Mouse (Mus musculus) lung, postnatal 10 days (tissue): ENCODE results near the gene Lix1.

ENCODE experiments used
- DNase-seq: peaks from one replicate; pipeline ENCODE4 v3.0.0; 2021

Lix1 gene

DNA sequence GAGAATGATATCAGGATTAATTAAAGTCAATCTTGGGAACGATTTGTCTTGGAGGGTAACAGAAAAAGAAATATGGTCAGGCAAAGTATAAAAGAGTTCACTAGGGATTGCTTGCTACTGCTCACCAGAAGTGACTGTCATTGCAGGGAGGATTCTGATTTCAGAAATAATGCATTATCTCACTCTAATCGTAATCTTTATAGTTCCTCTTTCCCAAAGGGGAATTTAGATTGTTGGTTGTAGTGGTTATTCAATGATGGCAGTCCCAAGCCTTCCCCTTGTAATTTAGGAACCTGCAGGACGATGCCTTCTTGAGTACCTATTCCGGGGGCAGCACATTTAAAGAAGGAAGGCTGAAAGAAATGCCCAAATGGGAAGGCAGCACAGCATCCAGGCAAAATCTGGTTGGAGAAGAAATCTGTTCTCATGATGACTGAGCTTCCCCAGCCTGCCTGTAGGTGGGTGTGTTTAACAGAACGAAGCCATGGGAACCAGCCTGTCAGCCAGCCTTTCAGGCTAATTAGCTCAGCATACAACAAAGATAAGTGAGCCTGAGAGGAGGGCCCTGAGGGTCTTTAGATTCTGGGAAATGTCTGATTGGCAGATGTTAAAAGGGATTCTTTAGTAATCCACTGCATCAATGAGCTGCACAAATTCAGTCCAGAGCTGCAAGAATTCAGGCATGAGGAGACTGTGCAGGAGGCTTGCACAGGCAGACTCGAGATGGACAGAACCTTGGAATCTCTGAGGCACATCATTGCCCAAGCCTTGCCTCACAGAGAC lies at the start of gene Lix1:
Gene Lix1, plus strand, starts transcription at position 451 of the 783 bp plus-strand sequence.
- DNase-seq: peak; percentile 42

DNA sequence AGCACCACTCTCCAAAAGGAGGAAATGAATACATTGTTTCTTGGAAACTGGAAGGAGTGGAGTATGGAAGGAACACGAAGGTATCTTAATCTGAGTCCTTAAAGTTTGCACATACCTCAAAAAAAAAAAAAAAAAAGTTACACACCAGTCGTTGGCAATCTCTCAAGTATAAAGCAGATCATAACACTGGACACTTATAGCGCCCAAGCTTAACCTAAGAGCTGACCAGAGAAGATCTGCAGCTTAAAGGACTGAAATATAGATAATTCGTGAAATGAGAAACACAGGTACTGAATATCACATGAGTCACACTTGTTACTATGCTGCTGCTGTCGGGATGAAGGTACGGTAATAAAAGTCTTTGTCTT lies 28.9 kb upstream of the Lix1 start:
- DNase-seq: no peak

DNA sequence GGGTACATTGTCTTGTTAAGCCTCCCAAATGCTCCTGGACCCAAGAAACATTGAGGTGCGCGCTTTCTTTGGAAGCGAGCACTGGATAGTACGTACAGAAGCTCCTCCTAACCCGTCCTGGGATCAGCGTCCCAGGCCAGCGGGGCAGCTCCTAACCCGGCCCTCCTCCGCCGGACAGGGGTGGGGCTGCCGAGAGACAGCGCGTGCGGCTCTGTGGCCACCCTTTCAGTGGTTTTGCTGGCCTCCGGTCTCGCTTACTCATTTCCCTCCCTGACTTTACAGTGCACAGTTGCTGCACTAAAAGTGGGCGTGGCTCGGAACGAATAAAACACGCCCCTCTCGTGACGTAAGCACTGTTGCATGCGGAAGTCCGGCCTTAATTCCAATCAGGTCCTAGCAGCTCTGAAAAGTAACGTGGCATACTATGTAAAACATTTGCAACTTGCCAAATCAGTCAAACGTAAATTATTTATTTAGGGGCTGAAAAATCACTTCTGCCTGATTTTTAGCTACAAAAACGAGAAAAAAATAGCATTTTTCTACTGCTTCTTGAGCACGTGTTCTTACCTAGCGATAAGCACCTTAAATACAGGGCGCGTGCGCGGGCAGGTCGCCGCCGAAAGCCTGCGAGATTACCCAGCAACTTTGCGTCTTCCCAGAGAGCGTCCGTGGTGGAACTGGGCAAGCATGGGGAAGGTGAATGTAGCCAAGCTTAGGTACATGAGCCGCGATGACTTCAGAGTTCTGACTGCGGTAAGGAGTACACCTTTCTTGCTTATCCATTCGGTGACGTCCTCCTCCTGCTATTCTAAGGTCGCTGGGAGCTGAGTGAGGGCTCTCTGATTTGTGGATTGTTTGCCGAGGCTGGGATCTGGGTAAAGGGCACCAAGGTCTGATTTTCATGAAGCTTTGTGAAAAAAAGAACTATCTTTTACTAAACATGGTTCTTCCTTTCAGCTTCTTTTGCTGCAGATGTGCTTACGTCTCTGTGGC lies 28.3 kb upstream of the Lix1 start, which contains the start of gene Riok2:
Gene Riok2, plus strand, starts transcription at position 392 of the 993 bp plus-strand sequence.
- DNase-seq: peak; percentile 98

DNA sequence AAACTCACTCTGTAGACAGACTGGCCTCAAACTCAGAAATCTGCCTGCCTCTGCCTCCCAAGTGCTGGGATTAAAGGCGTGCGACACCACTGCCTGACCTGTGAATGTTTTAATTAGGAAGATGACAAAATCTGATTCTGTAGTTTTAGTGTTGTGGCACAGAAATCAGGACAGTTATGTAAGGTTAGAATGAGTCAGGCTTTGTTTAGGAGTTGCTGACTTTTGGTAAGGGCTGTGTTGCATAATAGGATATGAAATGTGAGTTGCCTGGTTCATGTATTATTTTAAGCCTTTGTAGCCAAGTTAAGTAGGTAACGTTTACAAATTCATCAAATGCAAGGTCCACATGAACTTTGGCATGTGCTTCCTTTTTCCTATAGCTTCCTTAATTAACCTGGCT lies 26.9 kb upstream of the Lix1 start:
- no peak for DNase-seq

DNA sequence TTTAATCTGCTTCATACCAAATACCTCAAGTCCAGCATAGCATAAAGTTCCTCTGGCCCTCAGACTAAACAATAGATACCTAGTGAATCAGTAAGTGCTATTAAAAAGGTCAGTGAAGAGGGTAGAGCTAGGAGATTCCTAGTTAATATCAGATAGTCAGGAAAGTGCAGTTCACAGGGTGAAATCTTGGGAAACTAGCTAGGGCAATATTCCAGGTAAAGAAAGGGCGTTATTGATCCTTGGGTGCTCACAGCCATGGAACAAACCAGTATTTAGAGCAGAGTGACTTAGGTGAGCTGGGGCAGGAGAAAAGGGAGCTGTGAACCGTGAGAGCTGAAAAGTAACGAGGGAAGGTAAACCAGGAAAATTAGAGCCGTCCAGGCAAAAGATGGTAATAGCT lies 18.8 kb upstream of the Lix1 start:
- no peak for DNase-seq

DNA sequence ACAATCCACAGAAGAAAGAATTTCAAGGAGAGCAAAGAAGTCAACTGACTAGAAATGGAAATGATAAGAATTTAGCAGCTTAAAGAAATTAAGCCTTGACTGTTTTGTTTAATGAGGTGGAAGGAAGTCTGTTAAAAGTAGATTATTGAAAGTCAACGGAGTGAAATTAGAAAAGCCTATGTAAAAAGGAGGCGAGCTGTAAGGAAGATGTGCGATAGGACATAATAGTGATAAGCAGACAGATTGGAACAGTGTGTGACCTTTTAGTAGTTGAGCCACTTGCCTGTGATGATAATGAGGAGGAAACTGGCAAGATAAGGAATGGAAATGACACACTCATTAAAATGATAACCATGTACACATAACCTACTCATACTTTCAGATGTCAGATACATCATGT lies 18.0 kb upstream of the Lix1 start:
- DNase-seq: no peak

DNA sequence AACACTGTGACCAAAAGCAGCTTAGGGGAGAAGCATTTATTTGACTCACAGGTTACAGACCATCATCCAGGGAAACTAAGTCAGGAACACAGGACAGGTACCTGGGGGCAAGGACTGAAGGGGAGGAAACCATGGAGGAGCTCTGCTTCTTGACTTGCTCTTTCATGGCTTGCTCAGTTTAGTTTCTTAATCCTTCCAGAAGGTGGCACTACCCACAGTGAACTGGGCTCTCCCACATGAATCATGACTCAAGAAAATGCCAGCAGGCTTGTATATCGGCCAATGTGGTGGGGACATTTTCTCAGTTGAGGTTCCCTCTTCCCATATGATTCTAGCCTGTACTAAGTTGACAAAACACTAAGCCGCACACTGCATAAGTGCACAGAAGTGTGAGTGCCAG lies 16.4 kb upstream of the Lix1 start:
- no peak for DNase-seq

DNA sequence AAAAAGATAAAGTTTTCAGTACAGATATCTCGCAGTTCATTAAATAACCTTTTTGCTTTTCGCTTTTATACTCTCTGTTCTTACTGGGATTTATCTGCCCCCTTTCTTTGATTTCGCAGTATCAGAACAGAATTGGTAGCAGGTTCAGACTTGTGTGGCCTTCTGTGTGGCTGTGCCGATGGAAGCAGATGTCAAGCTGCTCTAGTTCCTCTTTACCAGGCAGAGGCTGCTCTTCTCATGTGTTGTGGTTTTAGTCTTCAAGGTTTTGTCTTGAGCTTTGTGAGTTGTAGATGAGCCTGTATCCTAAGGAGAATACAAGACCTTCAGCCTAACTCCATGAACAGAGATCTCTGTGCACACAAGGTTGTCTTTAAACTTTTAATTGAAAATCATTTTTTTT lies 10.6 kb upstream of the Lix1 start:
- no peak for DNase-seq

DNA sequence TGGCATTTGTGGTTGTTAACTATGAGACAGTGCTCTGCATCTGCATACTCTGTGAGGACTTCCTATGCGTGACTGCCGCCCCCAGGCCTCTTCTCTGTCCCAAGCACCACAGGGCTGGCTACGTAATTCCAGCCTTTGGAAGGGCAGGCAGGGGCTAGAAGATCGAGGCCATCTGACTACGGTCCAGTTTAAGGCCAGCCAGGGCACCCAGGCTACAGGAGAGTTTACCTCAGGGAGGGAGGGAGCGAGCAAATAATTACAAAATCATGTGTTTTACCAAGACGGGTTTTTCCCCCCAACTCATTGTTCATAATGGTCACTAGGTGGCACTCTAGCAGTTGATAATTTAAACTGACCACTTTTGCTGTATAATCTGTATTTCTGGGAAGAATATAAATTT lies 9.6 kb upstream of the Lix1 start:
- peak; percentile 6 for DNase-seq

DNA sequence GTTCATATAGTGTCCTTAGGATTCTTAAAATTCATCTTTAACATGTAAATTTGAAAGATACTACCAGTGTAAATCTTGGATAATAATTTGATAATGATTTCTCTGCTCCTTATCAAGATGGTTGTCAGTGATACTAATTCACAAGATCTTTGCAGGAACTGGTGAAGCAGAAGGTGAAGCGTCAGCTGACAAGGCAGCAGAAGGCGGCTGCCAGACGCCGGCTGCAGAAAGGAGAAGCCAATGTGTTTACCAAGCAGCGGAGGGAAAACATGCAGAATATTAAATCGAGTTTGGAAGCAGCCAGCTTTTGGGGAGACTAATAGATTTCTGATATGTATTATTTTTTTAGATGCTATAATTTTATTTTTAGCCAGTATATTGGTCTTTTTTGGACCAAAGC lies 9.2 kb upstream of the Lix1 start:
- no peak for DNase-seq

DNA sequence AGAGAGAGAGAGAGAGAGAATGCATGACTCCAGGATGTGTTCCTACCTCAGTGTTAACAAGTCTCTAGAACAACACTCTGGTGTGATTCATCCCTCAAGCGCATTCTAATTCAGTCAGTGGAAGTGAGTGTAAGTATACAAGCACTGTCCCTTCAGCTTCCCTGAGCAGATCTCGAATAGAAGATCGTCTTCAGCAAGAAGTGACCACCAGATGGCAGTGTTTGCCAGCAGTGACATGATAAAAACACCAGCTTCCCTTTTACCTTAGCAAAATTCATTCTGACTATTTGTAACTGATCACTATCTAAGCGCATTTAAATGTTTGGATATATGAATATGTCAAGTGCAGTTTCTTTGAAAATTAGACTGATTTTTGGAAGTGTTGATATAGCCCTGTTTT lies 8.1 kb upstream of the Lix1 start:
- peak; percentile 78 for DNase-seq

DNA sequence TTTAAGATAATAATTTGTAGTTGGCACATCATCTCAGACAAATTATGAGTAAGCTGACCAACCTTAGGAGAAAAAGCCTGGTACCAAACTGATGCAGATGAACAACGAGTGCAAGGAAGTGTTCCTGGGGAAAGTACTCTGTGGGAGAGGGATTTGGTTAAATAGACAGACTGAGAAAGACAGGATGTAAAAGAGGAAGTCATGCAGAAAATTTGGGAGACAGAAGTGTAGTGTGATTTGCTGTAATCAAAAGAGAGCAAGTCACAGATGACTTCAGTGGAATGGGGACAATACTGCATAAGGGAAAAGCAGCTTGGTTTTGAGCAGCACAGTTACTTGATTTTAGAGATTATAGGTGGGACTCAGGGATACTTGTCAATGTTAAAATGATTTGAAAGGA lies 5.6 kb upstream of the Lix1 start:
- no peak for DNase-seq

DNA sequence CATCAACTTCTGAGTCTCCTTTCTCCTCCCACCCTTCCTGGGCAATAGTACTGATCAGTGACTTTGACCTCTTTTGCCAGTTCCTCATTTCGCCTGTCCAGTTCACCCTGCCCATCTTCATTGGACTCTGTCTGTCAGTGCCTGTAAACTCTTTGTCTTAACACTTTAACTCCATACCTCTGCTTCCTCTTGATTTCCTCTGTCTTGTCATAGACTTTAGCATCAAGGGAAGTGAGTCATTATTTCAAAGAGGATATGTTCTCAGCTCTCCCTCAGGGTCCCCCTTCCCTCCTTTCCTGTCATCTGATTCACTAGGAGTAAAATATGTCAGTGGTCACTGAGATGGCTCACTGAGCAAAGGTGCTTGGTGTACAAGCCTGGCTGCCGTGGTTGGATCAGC lies 3.8 kb upstream of the Lix1 start:
- DNase-seq: no peak

DNA sequence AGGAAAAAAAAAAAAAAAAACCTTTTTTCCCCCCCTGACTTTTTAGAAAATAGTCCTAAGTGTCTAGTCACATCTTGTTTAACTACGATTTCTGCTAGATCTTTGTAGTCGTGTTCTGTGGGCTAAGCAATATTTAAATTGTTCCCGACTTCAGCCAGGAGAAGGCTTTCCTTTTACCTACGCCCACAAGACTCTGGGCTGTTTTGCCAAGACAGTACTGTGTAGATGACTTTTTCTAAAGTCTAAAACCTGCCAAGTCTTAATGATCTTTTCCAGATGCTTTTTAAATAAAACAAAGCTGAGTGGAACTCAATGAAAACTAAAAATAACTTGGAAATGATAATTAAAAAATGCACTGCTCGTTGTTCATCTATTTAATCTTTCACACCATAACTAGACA lies 566 bp downstream of the Lix1 start:
- DNase-seq: no peak

DNA sequence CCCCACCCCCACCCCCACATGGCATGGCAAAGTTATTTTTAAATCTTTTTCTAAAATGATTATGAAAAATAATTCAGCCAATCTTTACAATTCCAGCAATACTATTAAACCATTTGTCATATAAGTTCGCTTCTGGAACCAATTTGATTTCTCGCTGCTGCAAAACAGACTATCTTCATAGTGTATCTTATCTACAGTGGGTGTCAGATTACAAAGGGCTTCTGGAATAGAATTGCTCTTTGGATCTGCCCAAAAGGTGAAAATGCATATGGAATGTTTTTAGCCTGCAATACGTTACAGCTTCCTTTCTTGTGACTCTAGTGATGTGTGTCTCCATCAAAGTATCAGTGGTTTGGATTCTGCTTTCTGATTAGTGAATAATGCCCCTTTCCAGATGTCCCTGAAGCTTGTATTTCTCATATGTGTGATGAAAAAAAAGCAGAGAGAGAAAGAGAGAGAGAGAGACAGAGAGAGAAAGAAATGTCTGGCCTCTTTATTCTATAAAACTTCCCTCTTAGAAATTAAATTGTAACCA lies 1.2 kb downstream of the Lix1 start:
- DNase-seq: no peak

DNA sequence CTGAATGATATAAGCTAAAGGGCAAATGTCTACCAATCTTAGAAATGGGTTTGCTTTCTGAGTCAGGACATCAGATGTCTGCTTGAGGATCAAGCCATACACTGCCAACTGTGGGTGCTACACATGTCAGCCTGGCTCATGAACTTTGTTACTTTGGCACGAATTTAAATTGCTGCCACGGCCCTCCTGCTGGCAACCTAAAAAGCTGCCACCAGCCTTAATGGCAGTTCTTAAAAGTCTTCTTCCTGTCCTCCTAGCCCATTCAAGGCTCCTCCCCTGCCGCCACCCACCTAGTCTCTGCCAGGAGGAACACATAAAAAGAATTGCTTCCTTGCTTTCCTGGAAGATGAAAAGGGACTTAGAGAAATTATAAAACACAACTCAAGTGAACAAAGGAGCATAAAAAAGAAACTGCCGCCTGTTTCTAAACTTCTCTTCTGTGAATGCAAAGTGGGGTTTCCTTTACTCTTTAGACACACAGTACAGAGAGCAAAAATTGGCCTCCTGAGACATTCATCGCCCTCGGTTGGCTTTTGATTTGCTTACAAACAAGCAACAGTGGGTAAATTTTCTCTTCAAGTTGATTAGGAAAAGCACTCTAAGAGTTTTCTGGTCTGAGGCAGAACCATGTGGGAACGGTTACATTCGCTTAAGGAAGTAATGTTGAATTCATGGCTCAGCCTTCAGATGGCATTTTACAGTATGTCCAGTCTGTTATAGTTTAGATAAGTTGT lies 2.5 kb downstream of the Lix1 start:
- DNase-seq: no peak

DNA sequence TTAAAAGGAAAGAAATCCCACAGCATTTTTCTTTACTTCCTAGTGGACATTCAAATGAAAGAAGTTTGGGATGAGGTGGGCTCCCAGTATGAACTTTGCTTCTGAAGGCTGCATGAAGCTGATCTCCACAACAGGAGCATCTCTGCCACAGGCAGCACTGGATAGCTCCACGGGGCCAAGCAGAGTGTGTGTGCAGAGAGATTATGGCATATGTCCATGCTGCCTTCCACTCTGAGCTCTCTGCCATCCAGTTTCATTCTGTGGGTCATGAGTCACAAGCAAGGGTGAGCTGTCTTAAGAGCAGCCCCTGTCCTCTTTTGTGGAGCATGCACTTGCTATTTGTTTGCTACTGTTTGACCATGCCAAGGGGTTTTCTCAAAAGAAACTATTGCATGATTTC lies 3.1 kb downstream of the Lix1 start:
- no peak for DNase-seq

DNA sequence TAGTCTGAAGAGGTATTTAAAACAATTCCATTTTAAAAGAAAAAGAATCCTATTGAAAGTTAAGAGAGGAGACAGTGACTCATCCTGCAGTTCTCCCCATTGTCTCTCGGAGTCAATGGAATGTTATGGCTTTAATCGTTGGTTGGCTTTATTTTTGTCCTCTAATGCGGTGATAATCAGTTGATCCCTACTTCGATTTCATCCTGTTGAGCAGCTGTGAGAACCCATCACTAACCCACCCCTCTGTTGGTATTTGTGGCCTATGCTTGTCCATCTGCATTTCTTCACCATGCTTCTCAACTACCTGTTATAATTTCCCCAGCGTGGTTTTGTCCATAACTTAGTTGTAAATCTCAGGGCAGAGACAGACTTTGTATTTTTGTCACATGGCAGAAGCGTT lies 5.7 kb downstream of the Lix1 start:
- no peak for DNase-seq

DNA sequence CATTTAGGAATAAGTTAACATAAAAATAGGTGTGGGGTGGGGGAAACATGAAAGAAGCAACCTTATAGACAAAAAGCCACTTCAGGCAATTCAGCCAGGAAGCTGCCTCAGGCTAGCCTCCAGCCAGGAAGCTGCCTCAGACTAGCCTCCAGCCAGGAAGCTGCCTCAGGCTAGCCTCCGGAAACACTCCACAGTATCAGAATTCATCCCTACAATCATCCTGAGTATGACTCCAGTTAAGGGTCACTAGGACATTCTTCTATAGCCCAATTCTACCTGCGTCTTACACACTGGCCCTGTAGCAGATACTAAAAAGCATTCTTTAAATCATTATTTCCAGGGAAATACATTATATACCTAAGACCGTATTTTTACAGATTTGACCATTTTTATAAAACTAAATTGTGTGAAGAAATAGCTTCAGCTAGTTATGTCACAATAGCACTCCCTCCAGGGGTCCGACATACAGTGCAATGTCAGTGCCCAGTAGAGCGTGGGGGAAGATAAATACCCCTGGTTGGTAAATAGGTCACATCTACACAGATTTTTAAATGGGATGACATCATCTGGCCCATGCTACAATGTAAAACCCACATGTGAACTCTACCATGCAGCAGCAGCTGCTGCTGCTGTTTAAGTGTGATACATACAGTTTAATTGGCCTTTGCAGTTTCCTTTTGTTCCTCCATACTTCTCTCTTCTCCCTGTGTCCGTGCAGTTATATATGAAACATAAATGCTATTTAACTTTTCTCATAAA lies 6.4 kb downstream of the Lix1 start:
- DNase-seq: no peak

DNA sequence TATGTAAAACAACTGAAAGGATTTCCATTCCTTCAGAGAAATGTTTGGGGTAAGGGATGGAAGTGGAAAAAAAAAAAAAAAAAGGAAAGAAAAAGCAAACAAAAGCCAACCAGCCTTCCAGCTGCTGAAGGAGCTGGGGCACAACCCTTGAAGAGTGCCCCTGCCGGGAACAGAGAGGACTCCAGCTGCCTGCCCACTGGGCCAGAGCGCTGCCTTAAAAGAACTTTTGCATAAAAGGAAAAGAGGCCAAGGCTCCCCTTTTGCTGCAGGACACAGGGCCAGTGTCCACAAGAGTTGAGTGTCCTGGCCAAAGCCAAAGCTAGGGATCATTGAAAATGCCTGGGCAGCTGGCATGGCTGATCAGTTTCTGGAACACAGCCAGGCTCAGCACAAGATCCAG lies 7.1 kb downstream of the Lix1 start:
- DNase-seq: peak; percentile 6

DNA sequence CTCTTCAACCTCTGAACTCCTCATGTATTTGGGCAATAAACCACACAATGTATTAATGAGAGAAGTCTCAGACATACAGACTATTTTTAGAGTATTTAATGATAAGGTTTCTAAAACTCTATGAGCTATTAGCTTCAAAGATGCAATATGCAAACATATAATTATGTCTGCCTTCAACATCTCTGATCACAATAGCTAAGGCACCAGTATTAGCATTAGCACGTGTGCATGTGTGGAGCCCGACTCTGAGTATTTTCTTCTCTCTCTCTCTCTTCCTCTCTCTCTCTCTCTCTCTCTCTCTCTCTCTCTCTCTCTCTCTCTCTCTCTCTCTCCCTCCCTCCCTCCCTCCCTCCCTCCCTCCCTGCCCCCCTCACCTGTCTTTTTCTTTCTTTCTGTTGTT lies 9.0 kb downstream of the Lix1 start:
- no peak for DNase-seq

DNA sequence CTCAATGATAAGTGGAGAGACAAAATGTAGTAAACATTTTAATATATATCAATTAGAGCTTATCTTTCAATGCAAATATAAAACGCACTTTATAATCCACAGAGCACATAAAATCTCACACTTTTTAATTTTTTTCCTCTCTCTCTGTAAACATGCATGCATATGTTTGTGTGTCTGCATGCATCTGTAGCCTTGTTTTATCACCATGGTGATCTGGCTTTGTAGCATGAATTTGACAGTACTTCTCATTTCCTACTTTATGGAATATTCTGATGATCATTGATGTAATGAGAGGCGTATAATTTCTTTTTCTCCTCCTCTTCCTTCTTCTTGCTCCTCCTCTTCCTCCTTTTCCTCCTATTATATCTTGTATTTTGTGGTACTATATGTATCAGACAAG lies 9.7 kb downstream of the Lix1 start:
- DNase-seq: no peak
